Mouse (Mus musculus) cerebral cortex, adult 2 months (tissue): ENCODE measurements around the gene Bcl6.

Experiments
- WGBS: fragments of 180-500 bp; shearing (Covaris S2); methylation state at CpG from one replicate; pipeline ENCODE4 v1.1.7; 2018; 5-methylcytosine and 5-hydroxymethylcytosine counted together

The Bcl6 gene

GRCm38 (mm10) chr16:23990161-23990970 is 1.7 kb upstream of the Bcl6 start:
- WGBS, result 43% methylated on average over 11 of the region's 11 CpGs

GRCm38 (mm10) chr16:23989209-23990160 is 833 bp upstream of the Bcl6 start:
- 10% methylated on average over 25 of the region's 25 CpGs for WGBS

- under 1% methylated on average over 13 of the region's 13 CpGs for WGBS
Measured at GRCm38 (mm10) chr16:23988157-23988465, 541 bp downstream of the Bcl6 start.

GRCm38 (mm10) chr16:23987341-23988156 is 1.1 kb downstream of the Bcl6 start:
- 1% methylated on average over 64 of the region's 64 CpGs for WGBS

- 2% methylated on average over 17 of the region's 17 CpGs for WGBS
Measured at GRCm38 (mm10) chr16:23986871-23987270, 1.8 kb downstream of the Bcl6 start.

GRCm38 (mm10) chr16:23986176-23986575 is 2.5 kb downstream of the Bcl6 start:
- 15% methylated on average over 3 of the region's 3 CpGs for WGBS

GRCm38 (mm10) chr16:23985467-23985861 is 3.2 kb downstream of the Bcl6 start:
- 5% methylated on average over 6 of the region's 6 CpGs for WGBS

- WGBS, result 2% methylated on average over 22 of the region's 22 CpGs
Measured at GRCm38 (mm10) chr16:23984760-23985466, 3.7 kb downstream of the Bcl6 start.

- under 1% methylated on average over 22 of the region's 22 CpGs for WGBS
Measured at GRCm38 (mm10) chr16:23984183-23984582, 4.5 kb downstream of the Bcl6 start.

GRCm38 (mm10) chr16:23982891-23983588 is 5.6 kb downstream of the Bcl6 start:
- under 1% methylated on average over 33 of the region's 33 CpGs for WGBS

- 6% methylated on average over 28 of the region's 28 CpGs for WGBS
Measured at GRCm38 (mm10) chr16:23981925-23982851, 6.5 kb downstream of the Bcl6 start.

- WGBS, result 10% methylated on average over 32 of the region's 32 CpGs
Measured at GRCm38 (mm10) chr16:23980991-23981720, 7.5 kb downstream of the Bcl6 start.

GRCm38 (mm10) chr16:23980201-23980870 is 8.3 kb downstream of the Bcl6 start:
- WGBS, result 46% methylated on average over 11 of the region's 11 CpGs

GRCm38 (mm10) chr16:23979446-23979845 is 9.2 kb downstream of the Bcl6 start:
- WGBS, result 69% methylated on average over 9 of the region's 9 CpGs

- 41% methylated on average over 4 of the region's 4 CpGs for WGBS
Measured at GRCm38 (mm10) chr16:23978495-23978894, 10.2 kb downstream of the Bcl6 start.

- WGBS, result 73% methylated on average over 3 of the region's 3 CpGs
Measured at GRCm38 (mm10) chr16:23977732-23978131, 10.9 kb downstream of the Bcl6 start.

- 99% methylated on average over 2 of the region's 2 CpGs for WGBS
Measured at GRCm38 (mm10) chr16:23976196-23976595, 12.5 kb downstream of the Bcl6 start.
